Mouse (Mus musculus): ENCODE measurements at regions not wholly inside any gene's neighbourhood (a gene's known extent, or its start where the extent isn't known, plus 50 kb on each side); places are given as distances from the start of the nearest gene placed in this dataset.

DNA sequence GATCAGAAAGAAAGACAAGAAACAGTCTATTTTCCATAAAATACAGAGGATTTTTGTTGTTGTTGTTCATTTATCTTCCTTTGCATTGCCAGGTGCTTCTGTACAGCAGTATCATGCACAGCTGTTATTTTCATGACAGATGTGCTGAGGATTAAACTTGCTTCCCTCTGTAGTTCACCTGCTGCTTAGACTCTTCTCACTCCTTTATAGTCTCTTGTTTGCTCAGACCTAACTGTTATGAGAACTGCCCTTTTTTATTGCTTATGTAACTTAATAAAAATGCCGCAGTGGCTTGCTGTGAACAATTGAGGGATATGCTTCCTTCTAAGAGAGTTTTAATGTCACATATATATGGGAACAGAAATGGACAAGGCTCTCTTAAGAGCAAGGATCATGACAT lies 467.1 kb downstream of the Adcyap1 start:
- Histone ChIP-seq H3K4me2 (replicated peaks; ENCODE audit: low read depth, low read length) (no peak overlapping the region), H3K9ac (ENCODE audit: low read depth, low read length) (no peak overlapping the region), H3K9me3 (ENCODE audit: control insufficient read depth, low read length) (no peaks in the 10 kb centered on the region), H3K4me1 (replicated peaks; ENCODE audit: control insufficient read depth, insufficient read depth, low read length) (no peaks in the 10 kb centered on the region), H3K27ac (ENCODE audit: low read depth, low read length) (no peak overlapping the region), H3K4me3 (ENCODE audit: low read depth, low read length) (no peak overlapping the region), H3K27me3 (ENCODE audit: control insufficient read depth, insufficient read depth, low read length) (no peaks in the 10 kb centered on the region), H3K36me3 (ENCODE audit: control insufficient read depth, insufficient read depth, low read length) (no peaks in the 10 kb centered on the region)
- no peak for ATAC-seq (ENCODE audit: low FRiP score)
- 100% methylated on average over 1 of the region's 1 CpGs for WGBS
- no peak for DNase-seq (ENCODE audit: low spot score)

DNA sequence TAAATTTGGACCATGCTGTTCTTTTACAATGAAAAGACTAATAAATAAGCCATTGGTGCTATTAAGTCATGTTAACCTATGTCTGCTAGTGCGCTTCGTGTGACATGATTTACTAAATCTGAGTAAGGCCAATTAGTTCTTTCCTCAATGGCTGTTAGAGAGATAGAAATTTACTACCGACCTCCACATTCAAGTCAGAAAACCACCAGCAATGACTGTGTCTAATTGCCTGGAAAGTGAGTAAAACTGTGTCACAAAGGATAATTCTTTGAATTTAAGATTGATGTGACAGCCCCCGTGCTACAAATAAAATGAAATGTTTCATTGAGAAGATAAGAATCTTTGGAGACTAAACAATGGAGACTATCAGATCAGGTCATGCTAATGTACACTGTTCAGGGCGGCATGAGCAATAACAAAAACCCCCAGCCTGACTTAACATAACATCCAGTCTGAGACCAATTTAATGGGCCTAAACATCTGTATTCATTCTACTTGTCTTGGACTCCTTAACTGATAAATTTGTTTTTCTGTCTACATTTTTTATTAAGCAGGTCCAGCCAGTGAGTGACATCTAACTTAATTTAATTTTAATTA lies 477.6 kb downstream of the Adcyap1 start:
- Histone ChIP-seq H3K4me1 (replicated peaks; ENCODE audit: control insufficient read depth, insufficient read depth, low read length) (no peaks in the 10 kb centered on the region), H3K36me3 (ENCODE audit: control insufficient read depth, insufficient read depth, low read length) (no peaks in the 10 kb centered on the region), H3K9ac (ENCODE audit: low read depth, low read length) (no peak overlapping the region), H3K9me3 (ENCODE audit: control insufficient read depth, low read length) (no peaks in the 10 kb centered on the region), H3K4me3 (ENCODE audit: low read depth, low read length) (no peak overlapping the region), H3K4me2 (replicated peaks; ENCODE audit: low read depth, low read length) (no peak overlapping the region), H3K27ac (ENCODE audit: low read depth, low read length) (no peak overlapping the region), H3K27me3 (ENCODE audit: control insufficient read depth, insufficient read depth, low read length) (no peaks in the 10 kb centered on the region)
- ATAC-seq (ENCODE audit: low FRiP score) (peak; percentile 57; the same call in 1 of the 2 replicates), DNase-seq (ENCODE audit: low spot score) (peak; percentile 2)
- WGBS: 36% methylated on average over 5 of the region's 5 CpGs

DNA sequence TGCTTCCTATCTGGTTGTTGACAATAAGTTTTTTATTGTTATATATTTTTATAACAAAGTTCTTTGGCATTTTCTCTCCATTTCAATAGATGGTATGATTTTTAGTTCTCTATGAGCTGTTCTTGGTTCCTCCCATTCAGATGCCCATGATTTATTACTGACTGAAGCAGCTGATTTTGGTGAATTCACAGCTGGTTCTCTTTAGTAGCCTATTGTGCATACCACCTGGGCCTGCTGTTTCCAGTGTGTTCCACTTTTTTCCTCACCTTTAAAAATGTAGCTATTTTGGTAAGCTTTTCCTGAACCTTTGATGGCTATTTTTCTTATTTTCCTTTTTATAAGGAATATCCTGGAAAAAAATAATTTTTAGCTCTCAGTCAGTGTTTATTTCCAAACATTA lies 501.9 kb downstream of the Adcyap1 start:
- Histone ChIP-seq H3K4me3 (ENCODE audit: low read depth, low read length) (no peak overlapping the region), H3K9ac (ENCODE audit: low read depth, low read length) (no peak overlapping the region), H3K9me3 (ENCODE audit: control insufficient read depth, low read length) (no peaks in the 10 kb centered on the region), H3K36me3 (ENCODE audit: control insufficient read depth, insufficient read depth, low read length) (no peaks in the 10 kb centered on the region), H3K4me2 (replicated peaks; ENCODE audit: low read depth, low read length) (no peak overlapping the region), H3K4me1 (replicated peaks; ENCODE audit: control insufficient read depth, insufficient read depth, low read length) (no peaks in the 10 kb centered on the region), H3K27me3 (ENCODE audit: control insufficient read depth, insufficient read depth, low read length) (no peaks in the 10 kb centered on the region), H3K27ac (ENCODE audit: low read depth, low read length) (no peak overlapping the region)
- no peak for ATAC-seq (ENCODE audit: low FRiP score)
- DNase-seq (ENCODE audit: low spot score): no peak

DNA sequence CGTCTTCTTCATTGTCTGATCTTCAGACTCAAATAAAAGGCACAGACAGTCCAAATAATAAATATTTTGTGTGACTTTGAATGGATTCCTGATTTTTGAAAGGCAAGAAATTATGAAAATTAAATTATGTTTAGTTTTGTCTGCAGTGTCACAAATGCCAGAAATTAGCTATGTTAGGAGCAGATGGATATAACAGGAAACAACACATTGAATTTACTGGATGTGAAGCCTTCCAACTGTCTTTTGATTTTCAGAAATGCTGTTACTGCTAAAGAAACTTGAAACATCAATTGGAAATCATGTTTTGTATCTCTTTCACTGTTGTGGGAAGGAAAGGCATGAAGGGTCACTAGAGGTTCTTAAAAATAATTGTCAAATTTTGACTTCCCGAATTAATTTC lies 518.8 kb downstream of the Adcyap1 start:
- no peak overlapping the region for H3K27ac ChIP-seq (ENCODE audit: low read depth, low read length)
- 92% methylated on average over 2 of the region's 2 CpGs for WGBS
- no peaks in the 10 kb centered on the region for H3K9me3 ChIP-seq (ENCODE audit: control insufficient read depth, low read length)
- no peaks in the 10 kb centered on the region for H3K36me3 ChIP-seq (ENCODE audit: control insufficient read depth, insufficient read depth, low read length)
- H3K4me1 ChIP-seq (replicated peaks; ENCODE audit: control insufficient read depth, insufficient read depth, low read length): no peaks in the 10 kb centered on the region
- ATAC-seq (ENCODE audit: low FRiP score) (no peak), DNase-seq (ENCODE audit: low spot score) (no peak)
- no peak overlapping the region for H3K4me2 ChIP-seq (replicated peaks; ENCODE audit: low read depth, low read length)
- H3K9ac ChIP-seq (ENCODE audit: low read depth, low read length): no peak overlapping the region
- H3K4me3 ChIP-seq (ENCODE audit: low read depth, low read length): no peak overlapping the region
- H3K27me3 ChIP-seq (ENCODE audit: control insufficient read depth, insufficient read depth, low read length): no peaks in the 10 kb centered on the region

DNA sequence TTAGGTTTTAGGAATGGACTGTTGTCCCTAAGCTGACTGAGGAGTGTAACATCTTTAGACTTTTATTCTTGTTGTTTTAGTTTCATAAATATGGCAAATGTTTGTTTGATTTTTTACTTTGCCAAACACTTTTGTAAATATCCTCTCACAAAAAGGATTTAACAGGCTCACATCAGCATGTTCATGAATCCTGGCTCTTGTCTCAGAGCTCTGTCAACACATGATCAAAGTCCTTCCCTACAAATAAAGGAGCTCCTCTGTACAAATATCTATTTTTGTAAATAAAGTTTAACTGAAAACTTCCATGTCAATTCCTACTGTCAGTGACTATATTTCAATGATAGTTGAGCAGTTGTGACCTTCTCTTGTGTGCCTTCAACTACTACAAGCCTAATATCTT lies 542.5 kb downstream of the Adcyap1 start:
- H3K27ac ChIP-seq (ENCODE audit: low read depth, low read length): no peak overlapping the region

DNA sequence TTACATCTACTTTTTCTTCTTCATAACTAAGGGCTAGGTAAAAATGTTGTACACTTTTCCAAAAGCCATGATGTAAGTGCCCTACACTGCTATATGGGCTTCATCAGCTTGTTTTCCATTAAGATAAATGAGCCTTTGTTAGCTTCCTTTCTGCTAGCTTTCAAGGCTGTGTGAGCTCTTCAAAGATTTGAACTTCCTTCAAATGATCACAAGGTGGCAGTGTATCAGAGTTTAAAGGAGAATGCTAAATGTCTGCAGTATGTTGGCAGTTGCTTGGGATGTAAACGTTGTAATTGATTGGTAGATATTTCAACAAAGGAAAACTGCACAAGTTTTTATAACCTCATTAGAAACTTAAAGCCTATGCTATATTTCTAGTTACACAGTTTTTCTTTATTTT lies 563.5 kb downstream of the Adcyap1 start:
- H3K9me3 ChIP-seq (ENCODE audit: control insufficient read depth, low read length): no peaks in the 10 kb centered on the region
- DNase-seq (ENCODE audit: low spot score): peak; percentile 33
- peak; percentile 86 for ATAC-seq (ENCODE audit: low FRiP score)
- no peaks in the 10 kb centered on the region for H3K36me3 ChIP-seq (ENCODE audit: control insufficient read depth, insufficient read depth, low read length)
- no peak overlapping the region for H3K4me3 ChIP-seq (ENCODE audit: low read depth, low read length)
- H3K9ac ChIP-seq (ENCODE audit: low read depth, low read length): no peak overlapping the region
- no peaks in the 10 kb centered on the region for H3K27me3 ChIP-seq (ENCODE audit: control insufficient read depth, insufficient read depth, low read length)
- no peak overlapping the region for H3K27ac ChIP-seq (ENCODE audit: low read depth, low read length)
- H3K4me1 ChIP-seq (replicated peaks; ENCODE audit: control insufficient read depth, insufficient read depth, low read length): no peaks in the 10 kb centered on the region
- H3K4me2 ChIP-seq (replicated peaks; ENCODE audit: low read depth, low read length): no peak overlapping the region
- WGBS: 15% methylated on average over 1 of the region's 1 CpGs

More for the DNA sequence above, 542.5 kb downstream of the Adcyap1 start:
- H3K27me3 ChIP-seq (ENCODE audit: control insufficient read depth, insufficient read depth, low read length): no peaks in the 10 kb centered on the region
- H3K4me2 ChIP-seq (replicated peaks; ENCODE audit: low read depth, low read length): no peak overlapping the region
- no peaks in the 10 kb centered on the region for H3K9me3 ChIP-seq (ENCODE audit: control insufficient read depth, low read length)
- no peak for ATAC-seq (ENCODE audit: low FRiP score)
- DNase-seq (ENCODE audit: low spot score): no peak
- H3K36me3 ChIP-seq (ENCODE audit: control insufficient read depth, insufficient read depth, low read length): no peaks in the 10 kb centered on the region
- no peak overlapping the region for H3K4me3 ChIP-seq (ENCODE audit: low read depth, low read length)
- H3K9ac ChIP-seq (ENCODE audit: low read depth, low read length): no peak overlapping the region
- H3K4me1 ChIP-seq (replicated peaks; ENCODE audit: control insufficient read depth, insufficient read depth, low read length): no peaks in the 10 kb centered on the region

Data from hindbrain, embryonic 11.5 days (tissue).